Mouse (Mus musculus) heart, postnatal 0 days (tissue): ENCODE measurements around the gene Szrd1.

Experiments
- CTCF ChIP-seq: IDR thresholded peaks from 2 replicates; pipeline ENCODE4 v1.5.1; 2016; ENCODE audit warnings: antibody characterized with exemption, control low read depth, low read depth
- EP300 ChIP-seq: IDR thresholded peaks from 2 replicates; pipeline ENCODE4 v1.6.1; 2016; ENCODE audit warnings: antibody characterized with exemption, low read depth

DNA sequence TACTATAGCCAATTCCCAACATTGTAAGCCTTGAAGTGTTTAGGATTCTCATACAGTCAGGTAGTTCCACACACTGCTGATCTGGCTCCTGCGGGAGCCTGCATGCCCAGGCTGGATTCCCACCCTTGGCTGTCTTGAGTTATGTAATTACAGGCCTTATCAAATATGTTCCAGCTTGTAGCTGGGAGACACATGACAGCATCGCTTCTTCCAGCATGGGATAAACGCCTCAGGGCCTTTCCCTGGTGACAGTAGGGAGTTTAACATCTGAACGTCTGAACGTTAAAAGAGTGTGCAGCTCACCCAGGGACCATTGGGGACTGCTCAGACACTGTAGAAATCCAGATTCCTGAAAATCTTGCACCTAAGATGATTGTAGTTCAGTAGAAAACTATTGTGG, 36.2 kb upstream of the Szrd1 start:
- TF ChIP-seq CTCF (no peak), EP300 (no peak)
